Mouse (Mus musculus): ENCODE measurements at regions not wholly inside any gene's neighbourhood (a gene's known extent, or its start where the extent isn't known, plus 50 kb on each side); places are given as distances from the start of the nearest gene placed in this dataset.

- no peak for DNase-seq (ENCODE audit: low read depth, low spot score)
Measured at GRCm38 (mm10) chr12:16018237-16018636, 201.5 kb upstream of the Trib2 start.

- DNase-seq (ENCODE audit: low read depth, low spot score), result no peak
Measured at GRCm38 (mm10) chr12:16016621-16017020, 199.9 kb upstream of the Trib2 start.

DNA sequence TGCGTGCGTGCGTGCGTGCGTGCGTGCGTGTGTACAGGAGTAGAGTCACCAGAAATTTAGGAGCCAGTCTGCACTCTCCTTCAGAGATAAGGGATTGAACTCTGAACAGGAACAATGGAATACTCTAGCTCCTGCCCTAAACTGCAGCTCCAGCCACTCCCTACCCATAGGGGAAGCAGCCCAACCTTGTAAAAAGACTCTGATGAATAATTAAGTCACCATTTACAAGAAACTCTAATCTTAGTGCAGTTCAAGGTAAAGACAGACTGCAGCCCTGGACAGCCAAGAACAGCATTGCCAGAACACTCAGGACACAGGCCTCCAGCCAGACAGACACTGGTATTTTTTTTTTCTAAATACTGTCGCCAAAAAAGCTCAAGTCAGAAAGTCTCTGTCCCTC, 198.9 kb upstream of the Trib2 start:
- DNase-seq (ENCODE audit: low read depth, low spot score), result no peak

GRCm38 (mm10) chr12:16014679-16015078, 198.0 kb upstream of the Trib2 start:
- no peak for DNase-seq (ENCODE audit: low read depth, low spot score)

- no peak for DNase-seq (ENCODE audit: low read depth, low spot score)
Measured at GRCm38 (mm10) chr12:16013861-16014630, 197.3 kb upstream of the Trib2 start.

DNA sequence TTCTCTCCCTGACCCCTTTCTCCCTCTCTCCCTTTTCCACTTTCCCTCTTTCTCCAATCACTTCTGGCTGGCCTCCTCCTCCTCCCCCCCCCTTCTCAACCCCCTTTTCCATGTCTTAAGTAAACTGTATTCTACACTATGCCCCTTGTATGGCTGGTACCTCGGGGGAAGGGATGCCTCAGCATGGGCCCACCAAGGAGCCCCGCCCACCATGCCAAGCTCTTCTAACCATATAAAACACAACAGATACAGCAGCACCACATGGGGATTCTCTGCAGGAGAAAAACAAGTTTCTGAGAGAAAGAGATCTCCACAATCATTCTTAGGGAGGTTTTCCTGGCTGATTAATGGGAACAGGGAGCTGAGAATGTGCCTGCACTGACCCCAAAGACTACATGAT, 196.6 kb upstream of the Trib2 start:
- DNase-seq (ENCODE audit: low read depth, low spot score), result no peak

DNA sequence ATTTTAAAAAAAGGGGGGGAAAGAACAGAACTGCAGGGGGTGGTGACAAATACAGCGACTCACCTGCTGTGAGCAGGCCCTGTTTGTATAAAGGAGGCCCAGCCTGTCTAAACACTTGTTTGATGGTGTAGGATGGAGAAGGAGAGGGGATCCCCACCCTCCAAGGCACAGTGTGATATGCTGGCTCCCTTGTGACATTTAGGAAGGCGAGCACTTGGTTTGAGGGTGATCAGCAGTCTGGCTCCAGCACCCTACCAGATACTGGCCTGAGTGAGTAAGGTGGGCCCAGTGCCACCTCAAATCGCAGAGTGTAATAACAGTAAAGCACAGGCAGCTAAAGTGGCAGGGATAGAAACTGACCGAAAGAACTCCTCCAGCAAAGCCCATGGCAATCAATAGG, 195.4 kb upstream of the Trib2 start:
- DNase-seq (ENCODE audit: low read depth, low spot score), result no peak

DNA sequence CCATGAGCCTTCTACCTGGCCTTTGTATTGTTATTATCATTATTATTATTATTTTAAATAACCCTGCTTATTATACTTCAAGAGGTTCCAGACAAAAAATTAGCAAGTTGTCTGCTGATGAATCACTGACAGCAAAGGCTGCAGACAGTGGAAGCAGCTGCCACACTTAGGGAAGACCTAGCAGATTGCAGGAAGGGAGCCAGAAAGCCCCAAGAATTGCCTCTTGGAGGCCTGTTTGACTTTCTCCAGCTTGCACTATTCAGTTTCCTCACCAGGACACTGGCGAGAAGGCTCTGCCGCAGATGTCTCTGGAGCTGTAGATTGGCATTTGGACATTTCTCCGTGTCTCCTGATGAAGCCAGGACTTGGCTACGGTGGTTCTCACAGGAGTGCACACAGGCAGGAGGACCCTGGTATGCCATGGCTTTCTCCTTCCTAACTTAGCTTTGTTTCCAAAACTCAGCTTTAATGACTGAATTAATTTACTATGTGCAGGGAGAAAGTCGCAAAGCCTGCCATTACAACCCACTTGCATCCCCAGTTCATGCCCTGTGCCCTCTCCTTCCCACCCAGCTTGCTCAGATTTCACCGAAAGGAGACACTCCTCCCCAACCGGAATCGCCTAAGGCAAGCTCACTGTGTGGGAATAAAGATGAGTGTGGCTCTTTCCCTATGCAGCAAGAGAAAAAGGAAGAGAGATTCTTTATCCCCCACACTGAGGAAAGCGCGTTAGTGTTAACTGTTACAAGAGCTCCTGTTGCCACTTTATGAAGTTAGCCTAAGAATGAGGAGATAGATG, 193.3 kb upstream of the Trib2 start:
- peak; percentile 44 for DNase-seq (ENCODE audit: low read depth, low spot score)

GRCm38 (mm10) chr12:16008763-16009515, 192.2 kb upstream of the Trib2 start:
- DNase-seq (ENCODE audit: low read depth, low spot score), result no peak

- DNase-seq (ENCODE audit: low read depth, low spot score), result no peak
Measured at GRCm38 (mm10) chr12:16008261-16008660, 191.5 kb upstream of the Trib2 start.

DNA sequence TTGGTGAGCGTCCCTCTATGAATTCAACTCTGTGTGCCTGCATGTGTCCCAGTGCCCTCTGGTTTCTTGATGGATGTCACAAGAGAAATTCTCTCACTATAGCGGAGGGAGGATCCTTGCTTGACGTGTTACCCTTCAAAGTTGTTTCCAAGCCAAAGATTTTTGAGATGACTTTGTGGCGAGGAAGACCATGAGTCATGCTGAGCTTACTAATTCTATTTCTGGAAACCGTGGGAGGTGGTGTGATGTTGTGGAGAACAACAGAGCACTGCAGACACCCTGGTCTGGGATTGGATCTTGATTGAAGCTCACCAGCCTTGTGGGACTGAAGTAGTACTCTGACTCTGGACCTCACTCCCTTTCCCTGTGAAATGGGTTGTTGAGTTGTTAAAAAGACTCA, 190.0 kb upstream of the Trib2 start:
- peak; percentile 97 for DNase-seq (ENCODE audit: low read depth, low spot score)

GRCm38 (mm10) chr12:16006286-16006685, 189.6 kb upstream of the Trib2 start:
- DNase-seq (ENCODE audit: low read depth, low spot score), result peak; percentile 70

DNA sequence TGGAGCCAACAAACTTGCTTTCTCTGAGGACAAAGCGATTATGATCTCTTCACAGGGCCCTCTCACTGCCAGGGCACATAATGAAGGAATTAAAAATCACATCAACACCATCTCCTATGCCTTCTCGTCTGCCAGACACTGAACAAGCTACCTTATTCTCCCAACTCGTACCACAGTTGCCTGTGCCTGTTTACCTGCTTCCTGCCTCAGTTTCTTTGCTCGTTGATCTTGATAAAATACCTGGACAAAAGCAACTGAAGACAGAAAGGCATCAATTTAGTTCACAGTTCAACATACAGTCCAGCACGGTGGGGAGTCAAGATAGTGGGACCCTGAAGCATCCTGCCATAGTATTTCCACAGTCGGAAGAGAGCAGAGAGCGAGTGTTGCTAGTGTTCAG, 185.1 kb upstream of the Trib2 start:
- DNase-seq (ENCODE audit: low read depth, low spot score), result no peak

GRCm38 (mm10) chr12:16001225-16001624, 184.5 kb upstream of the Trib2 start:
- peak; percentile 58 for DNase-seq (ENCODE audit: low read depth, low spot score)

GRCm38 (mm10) chr12:15998331-15998730, 181.6 kb upstream of the Trib2 start:
- no peak for DNase-seq (ENCODE audit: low read depth, low spot score)

GRCm38 (mm10) chr12:15993866-15994265, 177.1 kb upstream of the Trib2 start:
- peak; percentile 47 for DNase-seq (ENCODE audit: low read depth, low spot score)

- DNase-seq (ENCODE audit: low read depth, low spot score), result peak; percentile 65
Measured at GRCm38 (mm10) chr12:15986351-15986750, 169.6 kb upstream of the Trib2 start.

- DNase-seq (ENCODE audit: low read depth, low spot score), result peak; percentile 50
Measured at GRCm38 (mm10) chr12:15985649-15986048, 168.9 kb upstream of the Trib2 start.

GRCm38 (mm10) chr12:15983591-15984300, 167.0 kb upstream of the Trib2 start:
- no peak for DNase-seq (ENCODE audit: low read depth, low spot score)

DNA sequence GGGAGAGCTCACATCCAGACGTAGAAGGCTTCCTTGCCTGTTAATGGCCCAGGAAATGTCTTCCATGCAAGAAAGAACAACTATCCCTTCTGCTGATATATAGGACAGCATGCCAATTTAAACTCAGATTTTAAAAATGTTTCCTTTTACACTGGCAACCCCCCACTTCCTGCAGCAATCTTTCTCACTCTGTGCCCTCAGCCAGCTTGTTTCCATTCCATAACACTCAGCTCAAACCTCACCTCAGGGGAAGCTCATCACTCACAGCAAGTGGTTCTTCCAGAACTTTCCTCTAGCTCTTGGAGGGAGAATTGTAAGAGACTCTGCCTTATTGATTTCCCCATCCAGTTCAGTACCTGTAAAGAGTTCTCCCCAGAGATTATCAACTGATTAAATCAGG, 165.0 kb upstream of the Trib2 start:
- DNase-seq (ENCODE audit: low read depth, low spot score), result no peak

GRCm38 (mm10) chr12:15979233-15979632, 162.5 kb upstream of the Trib2 start:
- no peak for DNase-seq (ENCODE audit: low read depth, low spot score)

GRCm38 (mm10) chr12:15971786-15972185, 155.1 kb upstream of the Trib2 start:
- no peak for DNase-seq (ENCODE audit: low read depth, low spot score)

Measured in 3T3-L1 (cell line).